Mouse (Mus musculus) hindbrain, embryonic 16.5 days (tissue): Measurements from ENCODE around the gene Adprh. TPM values are rescaled to one million over a fixed set of nuclear protein-coding genes. Genes with fewer than 3 reads are reported as not detected.

Experiments
- ATAC-seq: fragments of 200-750 bp; cut with Nextera tagmentation; 2 replicates; pipeline ENCODE4 v1.8.0; 2017; ENCODE audit warnings: moderate TSS enrichment, moderate library complexity
- H3K27ac ChIP-seq: fragments of 300-500 bp; sonication (generic); 2 replicates; pipeline ENCODE4 v1.5.1; 2014; ENCODE audit warnings: low read depth, mild to moderate bottlenecking, control low read depth, low read length, moderate library complexity
- H3K27me3 ChIP-seq: fragments of 300-500 bp; sonication (generic); replicated peaks from 2 replicates; pipeline ENCODE4 v1.6.1; 2014; ENCODE audit warnings: low read length; ENCODE audit not compliant: control insufficient read depth, insufficient read depth
- H3K36me3 ChIP-seq: fragments of 300-500 bp; sonication (generic); 2 replicates; pipeline ENCODE4 v1.6.1; 2014; ENCODE audit warnings: mild to moderate bottlenecking, low read length, moderate library complexity, mixed read lengths; ENCODE audit not compliant: control insufficient read depth, insufficient read depth
- H3K4me1 ChIP-seq: fragments of 300-500 bp; sonication (generic); 2 replicates; pipeline ENCODE4 v1.6.1; 2014; ENCODE audit warnings: low read depth, low read length; ENCODE audit not compliant: control insufficient read depth, insufficient read depth
- H3K4me2 ChIP-seq: fragments of 300-500 bp; sonication (generic); 2 replicates; pipeline ENCODE4 v1.6.1; 2014; ENCODE audit warnings: mild to moderate bottlenecking, low read length, control low read depth, moderate library complexity
- H3K4me3 ChIP-seq: fragments of 300-500 bp; sonication (generic); 2 replicates; pipeline ENCODE4 v1.5.1; 2014; ENCODE audit warnings: mild to moderate bottlenecking, low read length, control low read depth, moderate library complexity
- H3K9ac ChIP-seq: fragments of 300-500 bp; sonication (generic); 2 replicates; pipeline ENCODE4 v1.6.1; 2014; ENCODE audit warnings: low read depth, mild to moderate bottlenecking, control low read depth, low read length, moderate library complexity
- H3K9me3 ChIP-seq: fragments of 300-500 bp; sonication (generic); 2 replicates; pipeline ENCODE4 v1.6.1; 2014; ENCODE audit warnings: mild to moderate bottlenecking, low read length, moderate library complexity; ENCODE audit not compliant: control insufficient read depth
- WGBS: fragments of 180-500 bp; shearing (Covaris S2); extraction: QIAGEN DNeasy Blood & Tissue Kit; methylation state at CpG from one replicate; pipeline ENCODE4 v1.1.7; 2014; 5-methylcytosine and 5-hydroxymethylcytosine counted together
- polyA plus RNA-seq: library from polyadenylated mRNA; unstranded; fragments of >200 nt; fragmentation: Nextera tagmentation; extraction: Ambion mirVana; gene quantifications from 2 replicates; pipeline ENCODE4 v1.2.1, GENCODE M21; 2015

Gene Adprh
- polyA plus RNA-seq, 1 experiment from 2014 or later, result 159 TPM

DNA sequence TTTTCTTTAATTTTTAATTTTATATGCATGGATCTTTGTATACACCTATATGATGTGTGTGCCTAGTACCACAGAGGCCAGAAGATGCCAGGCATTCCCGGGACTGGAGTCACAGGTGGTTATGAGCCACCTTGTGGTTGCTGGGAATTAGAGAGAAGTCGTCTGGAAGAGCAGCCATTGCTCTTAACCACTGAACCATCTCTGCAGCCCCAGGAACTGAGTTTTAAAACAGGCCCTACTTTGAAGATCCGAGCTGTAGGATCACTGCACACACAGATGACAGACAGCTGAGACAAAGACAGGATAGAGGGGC, 16.2 kb upstream of the Adprh start:
- no peaks in the 10 kb centered on the region for H3K27me3 ChIP-seq
- H3K4me2 ChIP-seq, result no peak overlapping the region
- WGBS, result 39% methylated on average over 3 of the region's 3 CpGs
- no peak overlapping the region for H3K27ac ChIP-seq
- H3K36me3 ChIP-seq, result no peaks in the 10 kb centered on the region
- ATAC-seq, result no peak
- H3K9ac ChIP-seq, result no peak overlapping the region
- no peaks in the 10 kb centered on the region for H3K4me1 ChIP-seq
- H3K4me3 ChIP-seq, result no peak overlapping the region
- H3K9me3 ChIP-seq, result no peaks in the 10 kb centered on the region

DNA sequence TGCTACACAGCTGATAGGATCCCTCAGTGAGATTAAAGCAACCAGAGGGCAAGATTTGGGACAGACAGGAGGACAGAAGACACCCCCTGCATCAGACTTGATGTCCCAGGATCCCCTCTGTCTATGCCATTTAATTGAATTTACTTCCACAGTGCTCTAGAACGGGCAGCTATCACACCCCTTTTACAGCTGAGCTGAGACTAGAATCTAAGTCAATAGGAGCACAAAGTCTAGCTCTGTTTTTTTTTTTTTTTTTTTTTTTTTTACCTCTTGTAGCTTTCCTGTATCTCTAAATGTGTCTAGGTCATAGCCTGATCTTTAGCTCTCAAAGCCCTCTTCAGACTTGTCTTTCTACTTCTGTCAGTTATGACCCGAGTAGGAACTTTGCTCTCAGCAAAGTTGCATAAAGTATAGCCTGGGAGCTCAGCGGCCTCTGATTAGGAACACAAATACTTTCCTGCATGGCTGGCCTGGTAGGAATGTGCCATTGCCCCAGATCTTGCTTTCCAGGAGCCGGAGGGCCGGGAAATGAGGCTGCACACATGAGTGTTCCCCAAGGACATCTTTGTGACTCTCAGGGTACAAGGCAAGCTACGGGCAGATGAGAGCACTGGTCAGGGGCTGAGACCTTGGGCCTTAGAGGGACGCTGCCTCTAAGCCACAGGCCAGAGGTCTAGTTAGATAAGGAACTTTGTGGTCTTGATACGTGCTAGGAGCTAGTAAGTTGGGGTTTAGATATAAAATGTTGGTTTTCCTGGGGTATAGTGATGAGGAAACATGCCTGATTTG, 15.6 kb upstream of the Adprh start:
- WGBS, result 81% methylated on average over 8 of the region's 8 CpGs
- Histone ChIP-seq H3K9ac (no peak overlapping the region), H3K36me3 (no peaks in the 10 kb centered on the region), H3K4me3 (no peak overlapping the region), H3K27me3 (no peaks in the 10 kb centered on the region), H3K27ac (no peak overlapping the region), H3K4me1 (no peaks in the 10 kb centered on the region), H3K4me2 (no peak overlapping the region), H3K9me3 (no peaks in the 10 kb centered on the region)
- ATAC-seq, result no peak

GRCm38 (mm10) chr16:38467091-38467916, 14.8 kb upstream of the Adprh start:
- no peak overlapping the region for H3K27ac ChIP-seq
- no peak overlapping the region for H3K9ac ChIP-seq
- H3K4me1 ChIP-seq, result no peaks in the 10 kb centered on the region
- no peak overlapping the region for H3K4me3 ChIP-seq
- H3K4me2 ChIP-seq, result no peak overlapping the region
- no peaks in the 10 kb centered on the region for H3K27me3 ChIP-seq
- no peaks in the 10 kb centered on the region for H3K36me3 ChIP-seq
- no peaks in the 10 kb centered on the region for H3K9me3 ChIP-seq
- ATAC-seq, result no peak
- WGBS, result 85% methylated on average over 13 of the region's 13 CpGs

DNA sequence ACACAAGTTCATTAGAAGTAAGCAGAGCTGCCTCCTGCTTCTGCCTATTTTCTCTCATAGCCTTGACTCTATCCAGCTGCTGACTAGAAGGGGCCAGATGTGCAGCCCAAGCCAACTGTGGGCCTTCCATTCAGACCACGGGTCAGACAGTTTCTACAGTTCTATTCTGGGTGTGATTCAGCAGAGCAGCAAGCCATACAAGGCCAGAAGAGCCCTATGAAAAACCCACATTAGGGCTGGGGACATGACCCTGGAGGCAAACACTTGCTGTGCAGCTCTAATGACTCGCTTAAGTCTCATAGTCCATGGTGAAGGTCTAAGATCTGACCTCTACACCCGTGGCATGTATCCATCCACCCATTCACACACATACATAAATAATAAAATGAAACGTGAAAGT, 13.6 kb upstream of the Adprh start:
- H3K36me3 ChIP-seq, result no peaks in the 10 kb centered on the region
- H3K4me3 ChIP-seq, result no peak overlapping the region
- no peaks in the 10 kb centered on the region for H3K9me3 ChIP-seq
- no peak overlapping the region for H3K9ac ChIP-seq
- no peak overlapping the region for H3K4me2 ChIP-seq
- H3K27ac ChIP-seq, result no peak overlapping the region
- no peaks in the 10 kb centered on the region for H3K27me3 ChIP-seq
- ATAC-seq, result no peak
- H3K4me1 ChIP-seq, result no peaks in the 10 kb centered on the region
- 76% methylated on average over 4 of the region's 4 CpGs for WGBS

- Histone ChIP-seq H3K9ac (no peak overlapping the region), H3K27ac (no peak overlapping the region), H3K9me3 (no peaks in the 10 kb centered on the region), H3K36me3 (no peaks in the 10 kb centered on the region), H3K4me2 (no peak overlapping the region), H3K4me3 (no peak overlapping the region), H3K27me3 (no peaks in the 10 kb centered on the region), H3K4me1 (no peaks in the 10 kb centered on the region)
- WGBS, result 91% methylated on average over 5 of the region's 5 CpGs
- no peak for ATAC-seq
These were observed 10.8 kb upstream of the Adprh start for GRCm38 (mm10) chr16:38463305-38463704.

DNA sequence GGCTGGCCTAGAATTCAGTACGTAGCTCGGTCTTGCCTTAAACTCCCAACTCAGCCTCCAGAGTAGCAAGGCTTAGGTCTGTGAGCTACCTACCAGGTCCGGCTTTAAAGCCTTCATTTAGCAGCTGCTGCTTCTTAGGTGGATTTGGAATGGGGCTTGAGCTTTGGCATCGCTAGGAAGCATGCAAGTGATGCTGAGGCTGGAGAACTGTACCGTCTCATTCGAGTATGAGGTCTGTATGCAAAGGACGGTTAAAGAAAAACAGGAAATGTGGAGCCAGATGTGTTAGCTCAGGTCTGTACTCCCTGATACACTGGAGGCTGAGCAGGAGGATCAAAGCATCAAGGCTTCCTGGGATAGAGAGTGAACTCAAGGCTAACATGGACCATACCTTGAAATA, 9.7 kb upstream of the Adprh start:
- H3K9me3 ChIP-seq, result no peaks in the 10 kb centered on the region
- ATAC-seq, result no peak
- 85% methylated on average over 7 of the region's 7 CpGs for WGBS
- no peaks in the 10 kb centered on the region for H3K27me3 ChIP-seq
- H3K27ac ChIP-seq, result no peak overlapping the region
- no peak overlapping the region for H3K4me2 ChIP-seq
- no peak overlapping the region for H3K4me3 ChIP-seq
- no peaks in the 10 kb centered on the region for H3K4me1 ChIP-seq
- H3K9ac ChIP-seq, result no peak overlapping the region
- H3K36me3 ChIP-seq, result no peaks in the 10 kb centered on the region

GRCm38 (mm10) chr16:38461749-38462148, 9.2 kb upstream of the Adprh start:
- Histone ChIP-seq H3K4me2 (no peak overlapping the region), H3K27ac (no peak overlapping the region), H3K4me1 (no peaks in the 10 kb centered on the region), H3K9ac (no peak overlapping the region), H3K9me3 (no peaks in the 10 kb centered on the region), H3K4me3 (no peak overlapping the region), H3K36me3 (no peaks in the 10 kb centered on the region), H3K27me3 (no peaks in the 10 kb centered on the region)
- 85% methylated on average over 8 of the region's 8 CpGs for WGBS
- no peak for ATAC-seq

- WGBS, result 92% methylated on average over 4 of the region's 4 CpGs
- no peaks in the 10 kb centered on the region for H3K4me1 ChIP-seq
- H3K4me2 ChIP-seq, result no peak overlapping the region
- H3K27me3 ChIP-seq, result no peaks in the 10 kb centered on the region
- no peak overlapping the region for H3K9ac ChIP-seq
- H3K27ac ChIP-seq, result no peak overlapping the region
- H3K4me3 ChIP-seq, result no peak overlapping the region
- no peaks in the 10 kb centered on the region for H3K36me3 ChIP-seq
- H3K9me3 ChIP-seq, result no peaks in the 10 kb centered on the region
- ATAC-seq, result no peak
These were observed 7.5 kb upstream of the Adprh start for GRCm38 (mm10) chr16:38459990-38460389.

DNA sequence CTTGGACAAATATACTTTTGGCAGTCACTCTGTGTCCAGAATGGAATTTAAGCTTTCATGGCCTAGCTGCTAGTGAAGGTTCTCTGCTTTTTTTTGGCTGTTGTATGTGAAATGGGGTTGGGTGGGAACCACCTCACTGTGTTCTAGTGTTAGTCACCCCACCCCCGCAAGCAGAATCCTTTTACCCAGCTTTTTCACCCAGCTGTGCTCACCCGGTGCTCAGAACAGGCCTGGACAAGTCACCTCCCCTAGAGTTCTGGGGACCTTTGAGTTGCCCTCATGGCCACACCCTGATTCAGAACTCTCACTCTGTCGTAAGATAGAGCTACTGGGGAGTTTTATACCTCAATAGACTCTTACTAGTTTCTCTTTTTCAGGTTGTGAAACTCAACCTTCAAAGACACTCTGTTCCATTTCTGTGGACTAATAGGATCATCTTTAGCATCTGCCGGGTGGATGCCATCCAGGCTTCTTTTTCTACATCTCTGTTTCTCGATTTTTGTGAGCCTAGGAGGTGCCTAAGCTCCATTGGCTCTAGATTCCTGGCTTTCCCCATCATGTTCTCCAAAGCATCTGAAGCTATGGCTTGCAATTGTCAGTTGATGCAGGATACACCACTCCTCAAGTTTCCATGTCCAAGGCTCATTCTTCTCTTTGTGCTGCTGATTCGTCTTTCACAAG, 6.2 kb upstream of the Adprh start:
- Histone ChIP-seq H3K9me3 (no peaks in the 10 kb centered on the region), H3K27ac (no peak overlapping the region), H3K4me3 (no peak overlapping the region), H3K9ac (no peak overlapping the region), H3K4me2 (no peak overlapping the region), H3K36me3 (no peaks in the 10 kb centered on the region), H3K4me1 (no peaks in the 10 kb centered on the region), H3K27me3 (no peaks in the 10 kb centered on the region)
- no peak for ATAC-seq
- WGBS, result 78% methylated on average over 6 of the region's 6 CpGs
